Mouse (Mus musculus) heart, postnatal 0 days (tissue): ENCODE data around the gene Tpo. TPM values are rescaled to one million over a fixed set of nuclear protein-coding genes. Genes with fewer than 3 reads are reported as not detected.
A peak's percentile ranks its signal among the peaks of the same experiment; 100 is the strongest.

Experiments used
- ATAC-seq: fragments of 200-750 bp; cut with Nextera tagmentation; 2 replicates; pipeline ENCODE4 v1.8.0; 2017; ENCODE audit warnings: low read depth, moderate number of reproducible peaks, moderate library complexity; ENCODE audit not compliant: insufficient read depth
- DNase-seq: peaks from one replicate; pipeline ENCODE4 v3.0.0-alpha.2; 2016; ENCODE audit warnings: low spot score
- H3K27ac ChIP-seq: fragments of 300-500 bp; sonication (generic); 2 replicates; pipeline ENCODE4 v1.5.1; 2014; ENCODE audit warnings: low read depth, mild to moderate bottlenecking
- H3K27me3 ChIP-seq: fragments of 300-500 bp; sonication (generic); 2 replicates; pipeline ENCODE4 v1.6.1; 2014; ENCODE audit warnings: low read length, mixed read lengths; ENCODE audit not compliant: control insufficient read depth, insufficient read depth
- H3K36me3 ChIP-seq: fragments of 300-500 bp; sonication (generic); replicated peaks from 2 replicates; pipeline ENCODE4 v1.6.1; 2014; ENCODE audit warnings: low read length, mixed read lengths; ENCODE audit not compliant: control insufficient read depth, insufficient read depth
- H3K4me1 ChIP-seq: fragments of 300-500 bp; sonication (generic); 2 replicates; pipeline ENCODE4 v1.6.1; 2014; ENCODE audit warnings: antibody characterized with exemption; ENCODE audit not compliant: control insufficient read depth, insufficient read depth
- H3K4me2 ChIP-seq: fragments of 300-500 bp; sonication (generic); 2 replicates; pipeline ENCODE4 v1.6.1; 2014; ENCODE audit warnings: low read depth, mild to moderate bottlenecking, low read length, moderate library complexity
- H3K4me3 ChIP-seq: fragments of 300-500 bp; sonication (generic); 2 replicates; pipeline ENCODE4 v1.5.1; 2014; ENCODE audit warnings: low read depth, low read length
- H3K9ac ChIP-seq: fragments of 300-500 bp; sonication (generic); replicated peaks from 2 replicates; pipeline ENCODE4 v1.6.1; 2014; ENCODE audit warnings: low read depth, low read length, mixed read lengths
- H3K9me3 ChIP-seq: fragments of 300-500 bp; sonication (generic); replicated peaks from 2 replicates; pipeline ENCODE4 v1.6.1; 2016; ENCODE audit warnings: low read length; ENCODE audit not compliant: control insufficient read depth
- CTCF ChIP-seq: IDR thresholded peaks from 2 replicates; pipeline ENCODE4 v1.5.1; 2016; ENCODE audit warnings: antibody characterized with exemption, control low read depth, low read depth
- EP300 ChIP-seq: IDR thresholded peaks from 2 replicates; pipeline ENCODE4 v1.6.1; 2016; ENCODE audit warnings: antibody characterized with exemption, low read depth
- WGBS: fragments of 180-500 bp; shearing (Covaris S2); extraction: QIAGEN DNeasy Blood & Tissue Kit; methylation state at CpG from one replicate; pipeline ENCODE4 v1.1.7; 2014; 5-methylcytosine and 5-hydroxymethylcytosine counted together
- polyA plus RNA-seq: library from polyadenylated mRNA; unstranded; fragments of >200 nt; fragmentation: Nextera tagmentation; extraction: Ambion mirVana; gene quantifications from 2 replicates; pipeline ENCODE4 v1.2.1, GENCODE M21; 2015
- total RNA-seq: library from RNA; depleted of rRNA; stranded (reverse); fragments of >200 nt; gene quantifications from 2 replicates; pipeline ENCODE4 v1.2.3, GENCODE M21; 2014; ENCODE audit warnings: low replicate concordance

Tpo gene
- total and polyA plus RNA-seq, 2 experiments from 2014 or later: not detected

DNA sequence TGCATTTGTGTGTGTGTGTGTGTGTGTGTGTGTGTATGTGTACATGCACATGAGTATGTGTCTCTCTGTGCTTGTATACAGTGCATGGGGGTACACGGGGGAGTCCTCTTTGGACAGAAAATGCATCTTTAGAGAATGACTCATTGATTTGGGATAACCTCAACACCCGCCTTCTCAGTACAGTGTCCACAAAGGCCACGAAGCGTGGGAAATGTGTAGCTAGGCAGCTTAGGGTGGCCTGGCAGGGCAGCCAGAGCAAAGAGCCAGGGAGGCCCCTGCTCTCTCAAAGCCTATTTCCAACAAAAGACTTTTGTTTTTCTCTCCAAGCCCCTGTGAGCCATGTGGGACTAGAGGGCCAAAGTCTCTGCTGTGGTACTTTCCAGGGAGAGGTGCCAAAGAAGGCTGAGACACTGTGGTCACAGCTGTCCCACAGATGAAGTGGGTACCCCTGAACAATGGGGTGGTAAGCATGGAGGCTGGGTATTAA, 95.8 kb downstream of the Tpo start:
- no peaks in the 10 kb centered on the region for H3K36me3 ChIP-seq
- H3K27me3 ChIP-seq: no peaks in the 10 kb centered on the region
- TF ChIP-seq CTCF (no peak), EP300 (no peak)
- ATAC-seq: peak; percentile 34
- no peak overlapping the region for H3K4me2 ChIP-seq
- H3K9ac ChIP-seq: no peak overlapping the region
- H3K4me3 ChIP-seq: no peak overlapping the region
- H3K4me1 ChIP-seq: no peaks in the 10 kb centered on the region
- 63% methylated on average over 4 of the region's 4 CpGs for WGBS
- peak; percentile 17 for DNase-seq
- 0 out of 2 replicates have a peak overlapping the region, but pooled peaks have one; percentile 38 for H3K27ac ChIP-seq
- H3K9me3 ChIP-seq: no peaks in the 10 kb centered on the region

DNA sequence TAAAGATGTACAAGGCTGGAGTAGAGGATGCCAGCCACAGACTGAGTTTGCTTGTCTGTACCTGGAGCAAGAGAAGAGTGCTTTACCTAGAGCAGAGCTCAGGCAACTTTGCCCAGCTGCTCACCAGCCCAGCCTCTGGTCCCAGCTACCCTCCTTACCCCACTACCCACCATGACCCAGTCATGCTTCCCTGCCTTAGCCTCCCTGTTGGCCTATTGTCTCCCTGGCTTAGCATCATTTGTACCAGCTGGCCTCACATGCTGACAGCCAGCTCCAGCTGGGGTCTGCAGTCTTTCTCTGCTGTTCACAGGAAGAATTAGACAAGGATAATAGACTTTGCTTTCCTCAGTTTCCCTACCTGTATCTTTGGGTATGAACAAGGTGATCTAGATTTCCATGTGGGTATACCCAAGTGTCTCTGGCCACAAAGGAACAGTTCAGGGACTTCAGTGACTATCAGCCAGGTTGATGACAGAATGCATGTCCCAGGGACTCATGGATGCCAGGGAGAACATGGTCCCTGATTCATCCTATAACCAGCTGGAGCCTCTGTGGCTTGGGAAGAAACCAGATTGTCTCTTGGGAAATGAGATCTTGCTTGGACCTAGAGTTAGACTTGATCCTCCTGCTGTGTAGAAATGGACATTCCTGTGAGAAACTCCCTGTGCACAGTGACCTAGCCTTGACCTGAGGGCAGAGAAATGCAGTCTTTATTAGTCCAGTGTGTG, 96.4 kb downstream of the Tpo start:
- TF ChIP-seq CTCF: no peak
- no peak for TF ChIP-seq EP300
- Histone ChIP-seq H3K9ac (no peak overlapping the region), H3K4me3 (no peak overlapping the region), H3K36me3 (no peaks in the 10 kb centered on the region), H3K9me3 (no peaks in the 10 kb centered on the region), H3K4me1 (no peaks in the 10 kb centered on the region), H3K27me3 (no peaks in the 10 kb centered on the region), H3K27ac (peak overlapping the region; percentile 70), H3K4me2 (no peak overlapping the region)
- ATAC-seq (peak; percentile 19), DNase-seq (no peak)

DNA sequence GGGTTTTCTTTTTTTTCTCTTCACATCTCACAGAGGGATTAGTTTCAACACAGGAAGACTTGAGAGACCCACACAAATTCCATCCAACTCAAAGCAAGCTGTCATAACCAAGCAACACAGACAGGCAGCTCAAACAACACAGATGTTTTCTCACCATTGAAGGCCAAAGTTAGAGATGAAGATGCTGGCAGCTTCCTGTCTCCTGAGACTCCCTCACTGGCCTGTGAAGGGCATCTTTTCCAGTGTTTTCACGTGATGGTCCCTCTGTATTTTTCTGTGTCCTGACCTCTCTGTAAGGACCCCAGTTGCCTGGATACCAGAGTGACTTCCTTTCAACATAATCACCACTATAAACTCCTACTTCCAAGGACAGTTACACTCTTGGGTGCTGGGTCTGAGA, 97.0 kb downstream of the Tpo start:
- TF ChIP-seq CTCF: no peak
- H3K27ac ChIP-seq: peak overlapping the region; percentile 70; the same call in 1 of the 2 replicates
- H3K4me1 ChIP-seq: no peaks in the 10 kb centered on the region
- H3K36me3 ChIP-seq: no peaks in the 10 kb centered on the region
- no peaks in the 10 kb centered on the region for H3K27me3 ChIP-seq
- H3K9me3 ChIP-seq: no peaks in the 10 kb centered on the region
- H3K9ac ChIP-seq: no peak overlapping the region
- H3K4me2 ChIP-seq: no peak overlapping the region
- WGBS: 26% methylated on average over 1 of the region's 1 CpGs
- peak; percentile 42; the same call in 1 of the 2 replicates for ATAC-seq
- no peak overlapping the region for H3K4me3 ChIP-seq
- DNase-seq: no peak

DNA sequence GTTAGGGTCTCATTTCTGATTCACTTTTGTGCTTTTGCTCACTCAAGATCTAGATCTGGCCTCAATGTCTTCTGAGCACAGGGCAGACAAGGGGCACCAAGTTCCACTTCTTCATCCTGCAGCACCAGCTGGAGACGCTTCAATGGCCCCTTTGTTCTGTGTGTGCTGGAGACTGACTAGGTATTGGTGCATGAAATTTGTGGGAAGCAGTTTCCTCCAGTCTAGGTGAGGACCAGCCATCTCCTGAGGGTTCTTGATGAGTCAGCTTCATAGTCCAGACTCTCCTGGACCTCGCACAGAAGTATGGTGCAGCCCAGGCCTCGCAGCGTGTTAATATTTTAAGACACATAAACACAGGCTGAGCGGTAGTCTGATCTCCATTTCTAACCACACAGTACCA, 97.7 kb downstream of the Tpo start:
- H3K9ac ChIP-seq: no peak overlapping the region
- no peak overlapping the region for H3K4me2 ChIP-seq
- 0 out of 2 replicates have a peak overlapping the region, but pooled peaks have one; percentile 34 for H3K27ac ChIP-seq
- TF ChIP-seq CTCF (no peak), EP300 (no peak)
- WGBS: 84% methylated on average over 5 of the region's 5 CpGs
- no peaks in the 10 kb centered on the region for H3K4me1 ChIP-seq
- DNase-seq (no peak), ATAC-seq (no peak)
- no peak overlapping the region for H3K4me3 ChIP-seq
- H3K9me3 ChIP-seq: no peaks in the 10 kb centered on the region
- no peaks in the 10 kb centered on the region for H3K27me3 ChIP-seq
- H3K36me3 ChIP-seq: no peaks in the 10 kb centered on the region

DNA sequence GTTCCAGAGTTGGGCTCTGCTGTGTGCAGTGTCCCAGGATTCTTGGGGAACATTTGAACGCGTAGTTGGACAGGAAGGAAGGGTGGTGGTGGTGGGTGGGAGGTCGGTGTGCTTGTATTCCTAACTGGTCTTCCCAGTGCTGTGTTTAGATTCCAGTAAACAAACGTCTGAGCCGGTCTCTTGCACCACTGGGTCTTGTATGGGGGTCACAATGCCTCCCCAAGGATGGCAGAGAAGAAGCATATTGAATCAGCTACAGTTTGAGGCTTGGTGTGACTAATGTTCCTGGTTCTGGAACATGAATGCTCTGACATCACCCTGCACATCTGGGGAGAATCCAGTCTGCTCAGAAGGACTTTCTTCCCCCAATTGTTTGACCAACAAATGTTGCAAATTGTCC, 101.9 kb downstream of the Tpo start:
- TF ChIP-seq EP300 (no peak), CTCF (no peak)

DNA sequence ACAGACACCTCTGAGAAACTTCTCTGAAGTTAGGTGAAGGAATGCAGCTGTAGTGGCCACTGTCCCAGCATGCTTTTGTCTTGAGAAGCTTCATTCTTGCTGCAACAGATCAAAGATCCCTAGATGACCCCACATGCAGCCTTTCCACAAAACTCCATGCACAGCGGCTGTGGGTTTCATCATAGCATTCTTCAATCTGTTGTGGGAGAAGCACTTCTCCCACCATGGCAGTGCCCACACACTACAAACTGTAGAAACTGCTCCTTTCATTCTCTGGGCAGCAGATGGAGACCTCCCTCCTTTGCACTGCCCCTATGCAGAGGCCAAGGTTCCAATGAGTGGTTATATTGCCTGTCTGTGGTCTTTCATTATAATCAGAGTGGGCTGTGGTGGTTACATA, 103.3 kb downstream of the Tpo start:
- WGBS: 96% methylated on average over 1 of the region's 1 CpGs
- ATAC-seq: no peak
- no peaks in the 10 kb centered on the region for H3K9me3 ChIP-seq

More for the DNA sequence above, 101.9 kb downstream of the Tpo start:
- Histone ChIP-seq H3K9ac (no peak overlapping the region), H3K27ac (no peak overlapping the region), H3K4me1 (no peaks in the 10 kb centered on the region; the same call in 1 of the 2 replicates), H3K27me3 (no peaks in the 10 kb centered on the region), H3K4me3 (no peak overlapping the region), H3K4me2 (no peak overlapping the region), H3K36me3 (no peaks in the 10 kb centered on the region), H3K9me3 (no peaks in the 10 kb centered on the region)
- 48% methylated on average over 5 of the region's 5 CpGs for WGBS
- ATAC-seq (no peak), DNase-seq (no peak)

More for the DNA sequence above, 103.3 kb downstream of the Tpo start:
- Histone ChIP-seq H3K27ac (no peak overlapping the region), H3K27me3 (no peaks in the 10 kb centered on the region), H3K9ac (no peak overlapping the region), H3K36me3 (no peaks in the 10 kb centered on the region), H3K4me1 (no peaks in the 10 kb centered on the region; the same call in 1 of the 2 replicates), H3K4me3 (no peak overlapping the region), H3K4me2 (no peak overlapping the region)
- no peak for DNase-seq
- no peak for TF ChIP-seq CTCF
- TF ChIP-seq EP300: no peak
